Mouse (Mus musculus) ES-E14 (cell line): ENCODE data around the gene Ncor1. TPM values are rescaled to one million over a fixed set of nuclear protein-coding genes. Genes with fewer than 3 reads are reported as not detected.
"Not testable (repeated sequence)": the region's sequence is repeated elsewhere in the genome, so short reads cannot be mapped to it uniquely, and the experiment has no call there.

Experiments
- DNase-seq: peaks from one replicate; pipeline ENCODE4 v3.0.0-alpha.2; 2013; ENCODE audit warnings: low read depth, low spot score
- H3K27ac ChIP-seq: 2 replicates; pipeline ENCODE4 v1.5.1; 2012; ENCODE audit warnings: low read depth, mild to moderate bottlenecking, low read length, moderate library complexity, mixed read lengths; ENCODE audit not compliant: poor library complexity, insufficient read depth, severe bottlenecking
- H3K36me3 ChIP-seq: 2 replicates; pipeline ENCODE4 v1.6.1; 2012; ENCODE audit warnings: mild to moderate bottlenecking, low read length, moderate library complexity, mixed read lengths; ENCODE audit not compliant: control insufficient read depth, poor library complexity, insufficient read depth, severe bottlenecking
- H3K4me1 ChIP-seq, 2 experiments: fragments of 150-350 bp in 1 of 2; sonication (generic) in 1 of 2; 2 replicates each; pipeline ENCODE4 v1.6.1; 2012; ENCODE audit warnings: low read length in 2 of 2, mild to moderate bottlenecking in 1 of 2, mixed read lengths in 1 of 2; ENCODE audit not compliant: control insufficient read depth in 2 of 2, insufficient read depth in 2 of 2, poor library complexity in 1 of 2
- H3K4me3 ChIP-seq, 2 experiments: fragments of 150-350 bp in 1 of 2; sonication (generic) in 1 of 2; 2 replicates each; pipeline ENCODE4 v1.5.1; 2012; ENCODE audit warnings: low read length in 2 of 2, low read depth in 1 of 2, mild to moderate bottlenecking in 1 of 2, mixed read lengths in 1 of 2; ENCODE audit not compliant: insufficient read depth in 1 of 2, poor library complexity in 1 of 2, severe bottlenecking in 1 of 2
- H3K9ac ChIP-seq: 2 replicates; pipeline ENCODE4 v1.6.1; 2012; ENCODE audit warnings: low read depth, mild to moderate bottlenecking, low read length, mixed read lengths; ENCODE audit not compliant: poor library complexity, insufficient read depth, severe bottlenecking
- H3K9me3 ChIP-seq: fragments of 150-350 bp; sonication (generic); 2 replicates; pipeline ENCODE4 v1.6.1; 2012; ENCODE audit warnings: low read depth, mild to moderate bottlenecking, low read length; ENCODE audit not compliant: control insufficient read depth, insufficient read depth
- CHD2 ChIP-seq: IDR thresholded peaks from 2 replicates; pipeline ENCODE4 v1.6.1; 2014; ENCODE audit warnings: mild to moderate bottlenecking, low read depth, low read length, inconsistent platforms
- HCFC1 ChIP-seq: IDR thresholded peaks from 2 replicates; pipeline ENCODE4 v1.6.1; 2012; ENCODE audit warnings: low read length, inconsistent platforms, borderline replicate concordance; ENCODE audit not compliant: insufficient read depth
- MAFK ChIP-seq: IDR thresholded peaks from 2 replicates; pipeline ENCODE4 v1.6.1; 2014; ENCODE audit warnings: mild to moderate bottlenecking, low read depth, low read length, inconsistent platforms; ENCODE audit not compliant: insufficient read depth
- ZC3H11A ChIP-seq: IDR thresholded peaks from 2 replicates; pipeline ENCODE4 v1.6.1; 2012; ENCODE audit warnings: low read depth, mild to moderate bottlenecking, inconsistent platforms, low read length, borderline replicate concordance
- ZNF384 ChIP-seq: IDR thresholded peaks from 2 replicates; pipeline ENCODE4 v1.6.1; 2012; ENCODE audit warnings: low read depth, low read length, inconsistent platforms
- in situ Hi-C, 2 experiments: fragments of 600-800 bp; cut with MboI; formaldehyde crosslinking; loops; one replicate each; pipeline ENCODE4 v1.15.1; 2025; ENCODE audit warnings: low sequenced_read_pairs in 2 of 2, inconsistent platforms in 1 of 2; ENCODE audit not compliant: unreplicated experiment in 2 of 2
- total RNA-seq: library from RNA; depleted of rRNA; stranded (reverse); fragments of 300-350 nt; gene quantifications from 2 replicates; pipeline ENCODE4 v1.2.3, GENCODE M21; 2012

Ncor1 gene
- total RNA-seq, 1 experiment: 186 TPM

DNA sequence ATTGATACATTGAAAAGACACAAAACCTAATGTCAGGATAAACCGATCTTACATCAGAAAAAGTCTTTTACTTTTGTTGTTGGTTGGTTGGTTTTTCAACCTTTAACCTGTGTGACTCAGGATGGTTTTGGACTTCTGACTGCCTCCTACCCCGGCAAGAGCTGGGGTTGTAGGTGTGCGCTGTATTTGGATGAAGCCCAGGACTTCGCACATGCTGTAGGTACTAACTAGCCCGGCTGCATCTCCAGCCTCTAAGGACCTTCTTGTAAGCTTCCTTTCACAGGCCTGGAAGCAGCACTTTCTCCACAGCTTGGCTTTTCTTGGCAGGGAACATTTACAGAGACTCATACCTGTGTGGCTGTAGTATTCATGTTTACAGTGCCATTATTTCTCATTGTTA is 15.2 kb upstream of the Ncor1 start:
- DNase-seq: no peak
- TF ChIP-seq ZNF384: no peak
- Histone ChIP-seq H3K9me3 (no peaks in the 10 kb centered on the region), H3K4me3 (no peak overlapping the region), H3K27ac (no peak overlapping the region), H3K9ac (no peak overlapping the region), H3K4me1 (peaks cover 4 to 6% of the 10 kb centered on the region in 2 experiments), H3K36me3 (peaks cover 2% of the 10 kb centered on the region; the same call in 1 of the 2 replicates)
- in situ Hi-C loops: no loop called here

DNA sequence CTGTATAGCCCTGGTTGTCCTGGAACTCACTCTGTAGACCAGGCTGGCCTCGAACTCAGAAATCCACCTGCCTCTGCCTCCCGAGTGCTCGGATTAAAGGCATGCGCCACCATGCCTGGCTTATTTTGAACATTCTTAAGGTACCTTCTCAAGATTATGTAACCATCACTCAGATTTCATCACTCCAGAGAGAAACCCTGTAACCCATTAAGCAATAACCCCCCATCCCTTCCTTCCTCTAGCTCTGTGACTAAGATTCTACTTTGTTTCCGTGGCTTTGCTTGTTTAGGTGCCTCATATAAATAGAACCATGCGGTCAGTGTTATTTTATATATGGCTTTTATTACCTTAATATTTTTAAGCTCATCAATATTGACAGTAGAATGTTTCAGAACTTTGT is 12.1 kb upstream of the Ncor1 start:
- Histone ChIP-seq H3K27ac (no peak overlapping the region), H3K4me3 (no peak overlapping the region), H3K36me3 (no peaks in the 10 kb centered on the region), H3K9ac (no peak overlapping the region), H3K4me1 (no peaks in the 10 kb centered on the region), H3K9me3 (no peaks in the 10 kb centered on the region)
- TF ChIP-seq ZC3H11A (no peak), HCFC1 (no peak), CHD2 (no peak), MAFK (no peak), ZNF384 (no peak)
- in situ Hi-C loops: no loop called here
- DNase-seq: no peak

DNA sequence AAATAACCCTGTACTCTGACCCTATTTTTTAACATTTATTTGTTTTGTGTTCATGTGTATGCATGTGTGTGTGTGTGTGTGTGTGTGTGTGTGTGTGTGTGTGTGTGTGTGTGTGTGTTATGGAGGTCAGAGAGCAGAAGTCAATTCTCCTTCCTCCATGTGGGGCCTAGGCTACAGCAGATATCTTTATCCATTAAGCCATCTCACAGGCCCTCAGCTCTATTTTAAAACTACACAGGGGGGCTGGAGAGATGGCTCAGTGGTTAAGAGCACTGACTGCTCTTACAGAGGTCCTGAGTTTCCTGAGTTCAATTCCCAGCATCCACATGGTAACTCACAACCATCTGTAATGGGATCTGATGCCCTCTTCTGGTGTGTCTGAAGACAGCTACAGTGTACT is 8.9 kb upstream of the Ncor1 start:
- H3K4me1 ChIP-seq, H3K36me3 ChIP-seq, H3K4me3 ChIP-seq, DNase-seq, H3K9ac ChIP-seq, H3K27ac ChIP-seq, H3K9me3 ChIP-seq, in situ Hi-C loops: not testable (repeated sequence)
- 0 out of 2 replicates have a peak, but pooled peaks have one; percentile 3 for TF ChIP-seq ZNF384

DNA sequence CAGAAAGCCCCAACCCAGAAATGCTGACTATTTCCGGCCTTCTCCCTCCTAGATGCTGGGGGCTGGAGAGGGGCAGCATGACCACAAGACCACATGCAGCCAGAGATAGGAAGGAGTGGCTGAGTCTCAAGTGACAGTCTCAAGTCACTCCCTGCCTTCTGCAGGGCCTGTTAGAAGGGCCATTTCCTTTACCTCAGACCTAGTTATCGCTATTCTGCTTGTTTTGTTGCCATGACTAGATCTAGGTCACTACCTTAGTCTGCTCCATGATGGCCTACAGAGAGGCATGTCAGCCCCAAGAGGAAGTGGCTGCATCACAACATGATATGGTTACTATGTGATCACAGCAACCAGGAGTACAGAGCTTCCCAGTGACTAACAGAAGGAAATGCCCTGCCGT is 8.2 kb upstream of the Ncor1 start:
- TF ChIP-seq HCFC1 (no peak), CHD2 (no peak), MAFK (no peak), ZNF384 (no peak), ZC3H11A (no peak)
- Histone ChIP-seq H3K9me3 (no peaks in the 10 kb centered on the region), H3K4me3 (no peak overlapping the region), H3K9ac (no peak overlapping the region), H3K36me3 (0 out of 2 replicates have a peak, but pooled peaks cover 2% of the 10 kb centered on the region), H3K4me1 (no peaks in the 10 kb centered on the region), H3K27ac (no peak overlapping the region)
- in situ Hi-C loops: no loop called here
- no peak for DNase-seq

DNA sequence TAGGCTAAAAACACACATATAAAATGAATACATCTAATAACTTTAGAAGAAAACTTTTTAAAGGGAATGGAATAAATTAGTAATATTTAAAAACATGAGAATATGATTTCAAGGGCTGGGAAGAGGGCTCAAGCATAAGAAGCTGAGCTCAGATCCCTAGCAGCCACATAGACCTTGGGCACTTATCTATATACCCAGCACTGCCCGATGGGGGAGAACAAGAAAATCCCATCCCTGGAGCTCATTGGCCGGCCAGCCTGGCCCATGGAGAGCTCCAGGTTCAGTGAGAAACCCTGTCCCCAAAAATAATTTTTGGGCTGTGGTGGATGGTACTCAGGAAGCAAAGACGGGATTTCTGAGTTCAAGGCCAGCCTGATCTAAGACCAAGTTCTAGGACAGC is 7.5 kb upstream of the Ncor1 start:
- TF ChIP-seq ZNF384 (no peak), HCFC1 (no peak), ZC3H11A (no peak)
- no peak overlapping the region for H3K27ac ChIP-seq
- DNase-seq: no peak
- in situ Hi-C loops: no loop called here
- no peak overlapping the region for H3K4me3 ChIP-seq
- no peaks in the 10 kb centered on the region for H3K4me1 ChIP-seq
- H3K36me3 ChIP-seq: 0 out of 2 replicates have a peak, but pooled peaks cover 2% of the 10 kb centered on the region
- no peaks in the 10 kb centered on the region for H3K9me3 ChIP-seq
- no peak overlapping the region for H3K9ac ChIP-seq
